10 mouse cellular contexts compared by ENCODE assay signal in genomic region chr17:51408367-51408766, GRCm38 (mm10).
A peak's percentile ranks its signal among the peaks of the same experiment; 100 is the strongest.
DNase-seq lines count a peak whose midpoint lies in the region; ATAC-seq and TF ChIP-seq lines count a peak whose summit lies in the region.
"Had no signal": no experiment of that assay in that cellular context is flagged by ENCODE, and none has a peak within 500 bp of the region (broad histone marks: within the 10 kb centered on the region; RNA-seq: fewer than 3 reads in every experiment).

No protein-coding gene starts in this region.

- no peak for TF ChIP-seq POLR2A in spleen, adult 2 months (IDR thresholded peaks at IDR 0.05; ENCODE audit: low read depth, low read length)

- H3K4me3 ChIP-seq in liver, embryonic 16.5 days (ENCODE audit: low read depth, low read length), result no peak overlapping the region
- H3K4me3 ChIP-seq in spleen, adult 2 months (ENCODE audit: extremely low read depth, insufficient read depth, insufficient read length), result no peak overlapping the region
- H3K4me3 ChIP-seq: forebrain, embryonic 12.5 days; neural tube, embryonic 13.5 days had no signal

- H3K4me2 ChIP-seq in liver, embryonic 16.5 days (ENCODE audit: low read depth, low read length), result 0 out of 2 replicates have a peak overlapping the region, but pooled peaks have one; percentile 15
- H3K4me2 ChIP-seq: forebrain, embryonic 12.5 days; neural tube, embryonic 13.5 days had no signal

- H3K9ac ChIP-seq in liver, embryonic 16.5 days (ENCODE audit: low read depth, low read length), result no peak overlapping the region
- H3K9ac ChIP-seq: forebrain, embryonic 12.5 days; neural tube, embryonic 13.5 days had no signal

- WGBS in liver, embryonic 16.5 days (ENCODE audit: insufficient replicate concordance), result 9% methylated on average over 3 of the region's 3 CpGs
- WGBS in spleen, adult 2 months, result 5% methylated on average over 3 of the region's 3 CpGs

- H3K36me3 ChIP-seq in liver, embryonic 16.5 days (ENCODE audit: control insufficient read depth, insufficient read depth), result no peaks in the 10 kb centered on the region
- H3K36me3 ChIP-seq in spleen, adult 2 months (ENCODE audit: control insufficient read depth, insufficient read depth, low read length), result no peaks in the 10 kb centered on the region
- H3K36me3 ChIP-seq: forebrain, embryonic 12.5 days; neural tube, embryonic 13.5 days had no signal

- H3K4me1 ChIP-seq in liver, embryonic 16.5 days (ENCODE audit: control insufficient read depth, low read depth, low read length), result no peaks in the 10 kb centered on the region
- peaks cover 12% of the 10 kb centered on the region; the same call in 1 of the 2 replicates for H3K4me1 ChIP-seq in spleen, adult 2 months (ENCODE audit: control insufficient read depth, insufficient read depth, insufficient read length)
- H3K4me1 ChIP-seq: forebrain, embryonic 12.5 days; neural tube, embryonic 13.5 days had no signal

- H3K27ac ChIP-seq in liver, embryonic 16.5 days (ENCODE audit: low read length), result no peak overlapping the region
- H3K27ac ChIP-seq in spleen, adult 2 months (ENCODE audit: insufficient read depth, low read length), result peak overlapping the region; percentile 75
- H3K27ac ChIP-seq: forebrain, embryonic 12.5 days; neural tube, embryonic 13.5 days had no signal

- TF ChIP-seq CTCF in spleen, adult 2 months (IDR thresholded peaks at IDR 0.05; ENCODE audit: extremely low read depth, insufficient read depth, insufficient read length, insufficient replicate concordance), result no peak

- no peaks in the 10 kb centered on the region for H3K9me3 ChIP-seq in liver, embryonic 16.5 days (replicated peaks; ENCODE audit: control insufficient read depth, low read length)
- H3K9me3 ChIP-seq: forebrain, embryonic 12.5 days; neural tube, embryonic 13.5 days had no signal

- ATAC-seq in liver, embryonic 16.5 days (ENCODE audit: low read depth), result peak; percentile 32; the same call in 1 of the 2 replicates

- DNase-seq in B cell, adult 2 months, result peak; percentile 52 to 63
- peak; percentile 82 for DNase-seq in T-cell, adult 2 months (ENCODE audit: low spot score)
- DNase-seq in spleen, adult 2 months (ENCODE audit: low read depth in 1 of 2, low spot score in 2 of 2), result peak; percentile 44 to 76
- DNase-seq in frontal cortex, postnatal 36 days (ENCODE audit: low spot score in 2 of 2), result no peak
- no peak for DNase-seq in embryo, embryonic 10 days (ENCODE audit: low spot score)
- DNase-seq in layer of hippocampus, adult 18-20 months (ENCODE audit: low spot score in 2 of 2), result no peak
- DNase-seq in neural tube, embryonic 10.5 days (ENCODE audit: extremely low spot score, low spot score), result no peak

- no peaks in the 10 kb centered on the region for H3K27me3 ChIP-seq in liver, embryonic 16.5 days (ENCODE audit: control insufficient read depth, insufficient read depth, low read depth, low read length)
- H3K27me3 ChIP-seq in spleen, adult 2 months (ENCODE audit: control insufficient read depth, insufficient read depth, low read length), result no peaks in the 10 kb centered on the region
- H3K27me3 ChIP-seq: forebrain, embryonic 12.5 days; neural tube, embryonic 13.5 days had no signal

Comparison
In these comparisons a context has a peak if more than half of its experiments do, and no peak if none do; other contexts are left out.
1. DNase-seq: peak in B cell, adult 2 months (2 of 2), T-cell, adult 2 months (single experiment) and spleen, adult 2 months (2 of 2); none in frontal cortex, postnatal 36 days (0 of 2), embryo, embryonic 10 days (single experiment), layer of hippocampus, adult 18-20 months (0 of 2) and neural tube, embryonic 10.5 days (single experiment).